Mouse (Mus musculus): ENCODE measurements around the gene Krtap5-4. TPM values are rescaled to one million over a fixed set of nuclear protein-coding genes. Genes with fewer than 3 reads are reported as not detected.

Krtap5-4 gene
- total RNA-seq, 2 experiments from 2014 or later: not detected

DNA sequence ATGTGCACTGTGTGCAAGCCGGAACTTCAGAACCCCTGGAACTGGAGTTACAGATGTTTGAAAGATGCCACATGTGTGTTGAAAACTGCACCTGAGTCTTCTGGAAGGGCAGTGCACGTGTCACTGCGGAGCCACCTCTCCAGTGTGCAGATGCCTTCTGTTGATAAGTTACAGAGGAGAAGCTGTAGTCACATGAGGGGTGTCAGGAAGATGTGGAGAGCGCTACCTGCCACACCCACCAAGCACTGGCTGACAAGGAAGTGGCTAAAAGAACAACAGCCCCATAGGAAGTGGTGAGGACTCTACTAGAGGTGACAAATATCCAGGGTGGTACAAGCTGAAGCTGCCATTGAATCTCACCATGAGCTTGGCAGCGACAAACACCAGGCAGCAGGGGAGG lies 50.5 kb downstream of the Krtap5-4 start:
- intact Hi-C loops (cut with DNase I): no loop called here
- no peak for DNase-seq (ENCODE audit: low spot score in 2 of 2)

Other genes with a start within 250 kb of the Krtap5-4 start
- gene Mob2, start 242.5 kb upstream of the Krtap5-4 start, total RNA-seq (2021): 10 to 100 TPM; 26.4 to 31.7 TPM
- gene Dusp8, start 207.7 kb upstream of the Krtap5-4 start, total RNA-seq (2021): 100 to 1,000 TPM; 154 to 171 TPM
- not detected for gene Gm45618, start 182.8 kb upstream of the Krtap5-4 start, total RNA-seq (2021)
- not detected for gene Gm39115, start 167.5 kb upstream of the Krtap5-4 start, total RNA-seq (2021)
- not detected for gene Gm45337, start 158.9 kb upstream of the Krtap5-4 start, total RNA-seq (2021)
- not detected for gene Gm29735, start 146.4 kb upstream of the Krtap5-4 start, total RNA-seq (2021)
- gene Gm4553, start 137.8 kb upstream of the Krtap5-4 start, total RNA-seq (2021): not detected
- not detected for gene Krtap5-2, start 127.5 kb upstream of the Krtap5-4 start, total RNA-seq (2021)
- gene Gm10153, start 113.2 kb upstream of the Krtap5-4 start, total RNA-seq (2021): not detected
- not detected for gene Krtap5-3, start 102.2 kb upstream of the Krtap5-4 start, total RNA-seq (2021)
- not detected for gene Gm7579, start 91.7 kb upstream of the Krtap5-4 start, total RNA-seq (2021)
- not detected for gene Krtap5-5, start 73.6 kb upstream of the Krtap5-4 start, total RNA-seq (2021)
- gene Gm40460, start 62.5 kb upstream of the Krtap5-4 start, total RNA-seq (2021): not detected
- gene Gm2431, start 45.2 kb upstream of the Krtap5-4 start, total RNA-seq (2021): not detected
- not detected for gene Gm4559, start 29.2 kb upstream of the Krtap5-4 start, total RNA-seq (2021)
- not detected for gene Krtap5-1, start 6.4 kb upstream of the Krtap5-4 start, total RNA-seq (2021)
- gene Ifitm10, start 70.2 kb downstream of the Krtap5-4 start, total RNA-seq (2021): 10 to 100 TPM; 22.3 to 24.9 TPM
- gene Gm49369, start 79.1 kb downstream of the Krtap5-4 start, total RNA-seq (2021): 1 to 10 TPM; 2.1 to 7.1 TPM
- 100 to 1,000 TPM; 295 to 303 TPM for gene Ctsd, start 84.5 kb downstream of the Krtap5-4 start, total RNA-seq (2021)
- gene Syt8, start 131.3 kb downstream of the Krtap5-4 start, total RNA-seq (2021): under 1 TPM in 1 of 2 experiments, not detected in 1; 0.44 TPM
- gene Tnni2, start 138.3 kb downstream of the Krtap5-4 start, total RNA-seq (2021): under 1 TPM in 1 of 2 experiments, not detected in 1; 0.74 TPM
- 1 to 10 TPM; 6.4 to 7.7 TPM for gene Lsp1, start 157.3 kb downstream of the Krtap5-4 start, total RNA-seq (2021)
- gene Tnnt3, start 195.3 kb downstream of the Krtap5-4 start, total RNA-seq (2021): not detected
- 1 to 10 TPM; 4.1 to 8.0 TPM for gene Mrpl23, start 229.1 kb downstream of the Krtap5-4 start, total RNA-seq (2021)

Data from left cerebral cortex, postnatal 14 days (tissue).